Mouse (Mus musculus) lung, adult 2 months (tissue): ENCODE results near the gene Atp6v1g3.

Experiments
- CTCF ChIP-seq: fragments of 200-500 bp; IDR thresholded peaks from 2 replicates; pipeline ENCODE4 v1.5.1; 2011; ENCODE audit warnings: mild to moderate bottlenecking, low read length, control low read depth; ENCODE audit not compliant: insufficient read depth
- POLR2A ChIP-seq: fragments of 200-500 bp; IDR thresholded peaks from 2 replicates; pipeline ENCODE4 v1.6.1; 2011; ENCODE audit warnings: low read depth, mild to moderate bottlenecking, control low read depth, low read length, borderline replicate concordance; ENCODE audit errors: extremely low read depth

DNA sequence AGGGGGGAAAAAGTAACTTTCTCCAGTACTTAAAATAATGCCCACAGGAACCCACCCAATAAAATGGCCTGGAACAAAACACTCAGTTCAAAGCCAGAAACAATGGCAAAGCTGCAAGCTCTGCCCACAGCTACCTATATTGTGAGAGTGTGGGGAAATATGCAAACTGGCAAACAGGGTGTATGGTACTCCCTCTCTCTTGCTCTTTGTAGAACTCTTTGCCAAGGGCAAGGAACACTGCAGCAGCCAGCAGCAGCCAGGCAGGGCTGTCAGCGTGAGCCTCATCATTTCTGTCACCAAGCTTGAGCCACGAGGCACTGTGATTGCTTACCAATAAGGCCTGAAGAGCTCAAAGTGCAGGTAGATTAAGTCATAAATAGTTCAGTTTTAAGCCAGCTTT, 53.0 kb downstream of the Atp6v1g3 start:
- no peak for TF ChIP-seq CTCF
- TF ChIP-seq POLR2A = no peak
